Mouse (Mus musculus) limb, embryonic 11.5 days (tissue): ENCODE data around the gene Rarres1. TPM values are rescaled to one million over a fixed set of nuclear protein-coding genes. Genes with fewer than 3 reads are reported as not detected.

ENCODE experiments used
- ATAC-seq: fragments of 200-750 bp; cut with Nextera tagmentation; 2 replicates; pipeline ENCODE4 v1.8.0; 2017; ENCODE audit warnings: low read depth; ENCODE audit not compliant: insufficient number of reproducible peaks, low FRiP score, low TSS enrichment
- DNase-seq: peaks from one replicate; pipeline ENCODE4 v3.0.0-alpha.2; 2015; ENCODE audit warnings: low spot score
- H3K27ac ChIP-seq: fragments of 300-500 bp; sonication (generic); replicated peaks from 2 replicates; pipeline ENCODE4 v1.5.1; 2014; ENCODE audit warnings: low read depth, mild to moderate bottlenecking, low read length
- H3K27me3 ChIP-seq: fragments of 300-500 bp; sonication (generic); 2 replicates; pipeline ENCODE4 v1.6.1; 2014; ENCODE audit warnings: mild to moderate bottlenecking, low read length, mixed read lengths; ENCODE audit not compliant: control insufficient read depth, insufficient read depth
- H3K36me3 ChIP-seq: fragments of 300-500 bp; sonication (generic); 2 replicates; pipeline ENCODE4 v1.6.1; 2014; ENCODE audit warnings: mild to moderate bottlenecking, low read length, moderate library complexity, mixed read lengths; ENCODE audit not compliant: control insufficient read depth, insufficient read depth
- H3K4me1 ChIP-seq: fragments of 300-500 bp; sonication (generic); 2 replicates; pipeline ENCODE4 v1.6.1; 2014; ENCODE audit warnings: low read length, mixed read lengths; ENCODE audit not compliant: control insufficient read depth, insufficient read depth
- H3K4me2 ChIP-seq: fragments of 300-500 bp; sonication (generic); 2 replicates; pipeline ENCODE4 v1.6.1; 2014; ENCODE audit warnings: low read depth, mild to moderate bottlenecking, moderate library complexity; ENCODE audit not compliant: severe bottlenecking
- H3K4me3 ChIP-seq: fragments of 300-500 bp; sonication (generic); 2 replicates; pipeline ENCODE4 v1.5.1; 2014; ENCODE audit warnings: low read depth, low read length
- H3K9ac ChIP-seq: fragments of 300-500 bp; sonication (generic); 2 replicates; pipeline ENCODE4 v1.6.1; 2014; ENCODE audit warnings: mild to moderate bottlenecking, low read length
- H3K9me3 ChIP-seq: fragments of 300-500 bp; sonication (generic); 2 replicates; pipeline ENCODE4 v1.6.1; 2016; ENCODE audit warnings: low read length; ENCODE audit not compliant: control insufficient read depth
- WGBS: fragments of 180-500 bp; shearing (Covaris S2); extraction: QIAGEN DNeasy Blood & Tissue Kit; methylation state at CpG from one replicate; pipeline ENCODE4 v1.1.7; 2014; 5-methylcytosine and 5-hydroxymethylcytosine counted together
- polyA plus RNA-seq: library from polyadenylated mRNA; unstranded; fragments of >200 nt; fragmentation: Nextera tagmentation; extraction: Ambion mirVana; gene quantifications from 2 replicates; pipeline ENCODE4 v1.2.1, GENCODE M21; 2014

Gene Rarres1
- polyA plus RNA-seq, 1 experiment from 2014 or later: 9.8 TPM

DNA sequence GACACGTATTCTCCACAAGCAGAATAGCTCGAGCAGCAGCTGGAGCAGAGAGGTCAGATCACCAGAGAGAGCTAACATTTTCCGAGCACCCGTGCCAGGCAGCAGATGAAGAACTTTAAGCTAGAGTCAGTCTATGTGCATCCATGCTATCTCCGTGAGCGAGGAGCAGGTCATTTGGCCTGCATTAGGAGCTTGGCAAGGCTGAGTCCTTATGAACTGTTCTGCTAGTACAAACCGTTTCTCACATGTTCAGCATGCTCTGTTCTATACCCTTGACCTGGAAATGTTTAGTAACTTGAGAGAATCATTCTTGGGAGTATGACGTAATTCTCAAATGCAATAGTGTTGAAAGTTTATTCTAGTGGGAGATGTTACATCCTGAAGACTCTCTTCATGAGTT lies 28.3 kb upstream of the Rarres1 start:
- ATAC-seq (no peak), DNase-seq (no peak)
- no peaks in the 10 kb centered on the region for H3K4me1 ChIP-seq
- no peaks in the 10 kb centered on the region for H3K27me3 ChIP-seq
- no peak overlapping the region for H3K27ac ChIP-seq
- no peaks in the 10 kb centered on the region for H3K9me3 ChIP-seq
- no peak overlapping the region for H3K4me2 ChIP-seq
- no peak overlapping the region for H3K4me3 ChIP-seq
- H3K36me3 ChIP-seq: no peaks in the 10 kb centered on the region
- WGBS: 88% methylated on average over 8 of the region's 8 CpGs
- no peak overlapping the region for H3K9ac ChIP-seq

DNA sequence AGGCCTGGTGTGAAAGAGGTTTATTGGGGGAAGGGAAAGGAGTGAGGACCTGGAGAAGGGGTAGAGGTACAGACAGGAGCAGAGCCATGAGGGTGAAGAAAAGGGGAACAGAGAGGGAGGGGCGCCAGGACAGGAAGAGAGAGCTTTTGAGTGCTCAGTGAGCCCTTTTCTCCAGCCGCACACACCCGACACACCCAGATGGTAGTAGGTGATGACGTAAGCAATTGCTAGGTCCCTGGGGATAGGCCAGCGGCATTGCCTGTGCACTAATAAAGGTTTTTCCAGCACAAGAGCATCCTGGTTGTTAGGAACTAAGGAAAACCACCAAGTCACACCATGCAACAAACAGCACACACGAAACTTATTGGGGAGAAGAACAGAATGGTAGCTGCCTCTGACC lies 9.4 kb upstream of the Rarres1 start:
- Histone ChIP-seq H3K4me1 (no peaks in the 10 kb centered on the region), H3K4me2 (no peak overlapping the region), H3K36me3 (no peaks in the 10 kb centered on the region), H3K27me3 (no peaks in the 10 kb centered on the region), H3K9me3 (no peaks in the 10 kb centered on the region), H3K4me3 (no peak overlapping the region), H3K27ac (no peak overlapping the region), H3K9ac (no peak overlapping the region)
- 73% methylated on average over 6 of the region's 6 CpGs for WGBS
- no peak for ATAC-seq
- no peak for DNase-seq

DNA sequence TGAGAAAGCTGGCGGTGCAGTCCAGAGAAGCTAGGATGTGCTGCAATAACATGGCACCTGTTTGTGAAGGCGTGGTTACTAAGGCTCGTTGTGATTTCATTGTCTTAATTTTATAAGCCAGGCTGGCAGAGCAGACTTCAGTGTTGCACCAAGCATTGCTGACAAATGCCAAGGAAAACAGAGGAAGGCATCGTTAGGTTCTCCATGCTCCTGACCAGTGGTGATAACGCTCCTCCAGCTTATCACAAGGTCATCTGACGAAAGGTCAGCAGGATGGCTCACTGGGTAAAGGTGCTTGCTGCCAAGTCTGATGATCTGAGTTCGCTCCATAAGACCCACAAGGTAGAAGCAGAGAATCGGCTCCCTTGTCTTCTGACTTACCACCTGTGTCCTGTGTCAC lies 7.4 kb upstream of the Rarres1 start:
- ATAC-seq (no peak), DNase-seq (no peak)
- no peak overlapping the region for H3K4me3 ChIP-seq
- H3K27ac ChIP-seq: no peak overlapping the region
- H3K27me3 ChIP-seq: no peaks in the 10 kb centered on the region
- H3K9ac ChIP-seq: no peak overlapping the region
- H3K4me2 ChIP-seq: no peak overlapping the region
- no peaks in the 10 kb centered on the region for H3K4me1 ChIP-seq
- H3K36me3 ChIP-seq: no peaks in the 10 kb centered on the region
- WGBS: 84% methylated on average over 8 of the region's 8 CpGs
- no peaks in the 10 kb centered on the region for H3K9me3 ChIP-seq

DNA sequence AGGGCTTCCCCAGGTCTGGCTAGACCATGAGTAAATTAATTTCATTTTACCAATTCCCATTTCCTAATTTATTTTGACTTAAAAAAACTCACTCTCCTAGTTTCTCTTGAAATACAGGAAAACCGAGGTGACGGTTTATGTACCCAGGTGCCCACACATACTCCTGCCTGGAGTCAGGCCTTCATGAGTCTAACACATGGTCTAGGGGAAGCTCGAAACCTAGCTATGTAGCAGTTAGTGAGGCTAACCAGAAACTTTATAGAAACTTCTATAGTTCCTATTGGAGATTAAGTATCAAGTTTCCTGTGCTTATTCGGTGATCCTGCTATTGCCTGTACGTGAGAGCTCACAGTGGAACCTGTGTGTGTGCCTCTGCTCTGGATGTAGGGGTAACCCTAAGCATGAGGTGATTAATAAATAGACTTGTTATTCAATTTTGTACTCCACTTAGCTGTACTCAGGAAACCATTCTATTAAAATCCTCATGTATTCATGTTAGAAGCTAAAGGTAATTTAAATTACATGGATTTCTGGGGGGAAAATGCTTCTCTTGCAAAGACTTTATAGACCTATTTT lies 5.3 kb upstream of the Rarres1 start:
- ATAC-seq (0 out of 2 replicates have a peak, but pooled peaks have one; percentile 62), DNase-seq (no peak)
- Histone ChIP-seq H3K9me3 (no peaks in the 10 kb centered on the region), H3K4me2 (no peak overlapping the region), H3K9ac (no peak overlapping the region), H3K4me1 (no peaks in the 10 kb centered on the region), H3K27me3 (peaks cover 3% of the 10 kb centered on the region), H3K4me3 (no peak overlapping the region), H3K36me3 (no peaks in the 10 kb centered on the region), H3K27ac (no peak overlapping the region)
- WGBS: 65% methylated on average over 5 of the region's 5 CpGs

DNA sequence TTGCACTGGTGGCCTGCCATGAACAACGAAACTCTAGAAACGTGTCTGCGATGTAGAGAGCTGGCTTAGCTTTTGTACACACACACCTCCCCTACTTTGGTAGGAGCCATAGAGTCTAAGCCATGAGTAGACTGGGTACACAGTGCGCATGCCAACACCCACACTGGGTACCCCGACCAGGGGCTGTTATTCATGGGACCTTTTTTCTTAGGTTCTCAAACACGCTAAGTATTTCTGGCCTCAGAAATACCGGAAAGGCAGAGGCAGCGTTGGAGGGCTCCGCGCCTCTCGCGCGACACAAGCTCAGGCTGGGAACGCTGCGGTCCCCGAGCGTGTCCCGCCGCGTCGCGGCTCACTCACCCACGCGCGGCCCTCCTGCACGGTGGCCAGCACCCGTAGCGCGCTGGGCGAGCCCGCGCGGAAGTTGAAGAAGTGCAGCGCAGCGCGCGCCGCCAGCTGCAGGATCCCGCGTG lies 486 bp downstream of the Rarres1 start:
- H3K27ac ChIP-seq: no peak overlapping the region

DNA sequence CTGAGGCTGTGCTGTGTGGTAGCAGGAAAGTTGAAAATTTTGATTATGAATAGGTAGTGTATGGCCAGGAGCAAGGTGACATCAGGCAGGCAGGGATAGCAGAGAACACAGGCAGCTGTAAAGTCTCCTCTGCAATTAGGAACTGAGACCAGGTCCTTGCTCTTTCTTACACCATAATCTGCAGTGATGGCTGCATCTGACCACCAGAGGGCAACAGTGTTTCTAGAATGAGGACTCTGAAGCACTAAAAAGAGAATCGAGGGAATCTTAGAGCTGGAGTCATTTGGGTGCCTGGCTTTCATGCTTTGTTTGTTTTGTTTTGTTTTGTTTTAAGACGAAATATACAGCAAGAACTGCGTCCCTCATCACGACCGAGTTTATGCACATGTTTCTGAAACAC lies 2.5 kb downstream of the Rarres1 start:
- H3K36me3 ChIP-seq: no peaks in the 10 kb centered on the region
- 5% methylated on average over 5 of the region's 5 CpGs for WGBS
- H3K27me3 ChIP-seq: peaks cover 4% of the 10 kb centered on the region
- H3K9me3 ChIP-seq: no peaks in the 10 kb centered on the region
- no peak for ATAC-seq
- H3K4me2 ChIP-seq: no peak overlapping the region
- H3K9ac ChIP-seq: no peak overlapping the region
- H3K4me1 ChIP-seq: no peaks in the 10 kb centered on the region; the same call in 1 of the 2 replicates
- DNase-seq: peak; percentile 86
- H3K27ac ChIP-seq: no peak overlapping the region
- H3K4me3 ChIP-seq: no peak overlapping the region

More for the DNA sequence above, 486 bp downstream of the Rarres1 start:
- DNase-seq: peak; percentile 42
- Histone ChIP-seq H3K36me3 (no peaks in the 10 kb centered on the region), H3K9ac (peak overlapping the region; percentile 67), H3K4me1 (no peaks in the 10 kb centered on the region), H3K4me2 (peak overlapping the region; percentile 99), H3K27me3 (peaks cover 4% of the 10 kb centered on the region), H3K9me3 (no peaks in the 10 kb centered on the region), H3K4me3 (peak overlapping the region; percentile 48)
- WGBS: 7% methylated on average over 40 of the region's 40 CpGs
- ATAC-seq: 0 out of 2 replicates have a peak, but pooled peaks have one; percentile 27

DNA sequence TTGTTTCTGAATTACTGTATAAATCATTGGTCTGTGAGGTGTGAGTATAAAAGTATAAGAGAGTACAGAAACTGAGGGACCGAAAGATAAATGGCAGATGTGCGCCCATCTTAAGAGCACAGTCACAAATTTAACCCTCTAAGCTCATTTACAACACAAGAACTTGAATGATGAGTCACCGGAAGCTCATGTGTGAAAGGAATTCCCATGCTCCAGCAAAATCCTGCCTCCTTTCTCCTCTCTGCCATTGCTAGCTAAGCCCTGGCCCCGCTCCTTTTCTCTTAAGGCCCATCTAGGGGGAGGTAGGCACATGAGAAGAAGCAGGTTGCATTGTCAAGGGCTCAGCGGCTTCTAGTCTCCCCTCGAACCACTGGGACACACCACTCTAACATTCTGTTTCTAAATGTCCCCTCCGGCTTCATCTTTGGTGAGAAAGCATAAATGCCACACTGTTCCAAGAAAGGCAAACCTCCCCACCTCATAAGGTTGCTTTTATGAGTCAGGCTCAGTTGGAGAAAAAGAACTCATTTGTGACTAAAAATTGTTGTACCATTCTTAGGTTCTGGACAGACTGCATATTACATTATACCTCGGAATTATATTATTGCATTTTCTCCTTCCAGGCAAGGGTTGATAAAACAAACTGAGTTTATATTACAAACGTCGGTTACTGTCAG lies 7.0 kb downstream of the Rarres1 start:
- Histone ChIP-seq H3K9ac (no peak overlapping the region), H3K9me3 (no peaks in the 10 kb centered on the region), H3K36me3 (no peaks in the 10 kb centered on the region), H3K27ac (no peak overlapping the region), H3K27me3 (no peaks in the 10 kb centered on the region), H3K4me1 (no peaks in the 10 kb centered on the region; the same call in 1 of the 2 replicates), H3K4me3 (no peak overlapping the region), H3K4me2 (no peak overlapping the region)
- DNase-seq (no peak), ATAC-seq (no peak)
- WGBS: 80% methylated on average over 10 of the region's 10 CpGs

DNA sequence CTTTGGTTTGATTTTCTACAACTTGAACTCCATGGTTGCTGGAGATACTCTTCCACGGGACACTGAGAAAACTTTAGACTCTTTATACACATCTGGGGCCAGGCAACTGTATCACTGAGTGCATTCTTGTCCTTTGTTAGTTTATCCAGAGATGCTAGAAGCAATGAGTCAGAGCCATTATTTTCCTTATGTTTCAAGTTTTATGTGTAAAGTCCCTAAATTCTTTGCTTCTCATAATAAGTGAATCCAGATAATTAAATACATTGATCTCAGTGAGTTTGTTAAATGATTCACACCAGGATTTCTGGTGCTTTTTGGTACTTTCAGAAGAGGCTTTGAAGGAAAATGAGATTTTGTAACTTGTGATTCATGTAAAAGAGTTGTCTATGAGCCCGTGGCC lies 10.0 kb downstream of the Rarres1 start:
- Histone ChIP-seq H3K9me3 (no peaks in the 10 kb centered on the region), H3K27ac (no peak overlapping the region), H3K4me2 (no peak overlapping the region), H3K27me3 (no peaks in the 10 kb centered on the region), H3K4me3 (no peak overlapping the region), H3K9ac (no peak overlapping the region), H3K36me3 (no peaks in the 10 kb centered on the region), H3K4me1 (no peaks in the 10 kb centered on the region; the same call in 1 of the 2 replicates)
- DNase-seq (no peak), ATAC-seq (no peak)
- WGBS: 87% methylated on average over 2 of the region's 2 CpGs
